8 mouse cellular contexts compared by ENCODE assay signal in genomic region chr10:21993515-21994373, GRCm38 (mm10).
DNase-seq lines count a peak whose midpoint lies in the region; ATAC-seq lines count a peak whose summit lies in the region.

No protein-coding gene starts in this region.

- peak overlapping the region; percentile 95 for H3K4me2 ChIP-seq in forebrain, embryonic 14.5 days (ENCODE audit: low read length)
- H3K4me2 ChIP-seq in stomach, embryonic 15.5 days: peak overlapping the region; percentile 90

- peak; percentile 51 for DNase-seq in layer of hippocampus, adult 9-11 months
- DNase-seq in layer of hippocampus, postnatal 36 days: no peak
- DNase-seq in brain, adult 2 months (ENCODE audit: low read depth, low spot score): peak; percentile 57
- peak; percentile 49 for DNase-seq in forebrain, embryonic 14.5 days (ENCODE audit: low spot score)
- DNase-seq in heart, postnatal 4 days: peak; percentile 77
- DNase-seq in left cerebral cortex, postnatal 25 days (ENCODE audit: low spot score in 2 of 2): peak; percentile 52 to 64

- H3K9me3 ChIP-seq in forebrain, embryonic 14.5 days (replicated peaks; ENCODE audit: control insufficient read depth, low read length): no peaks in the 10 kb centered on the region
- H3K9me3 ChIP-seq in megakaryocyte, embryonic 14.5 days: no peaks in the 10 kb centered on the region
- H3K9me3 ChIP-seq in stomach, embryonic 15.5 days: no peaks in the 10 kb centered on the region

- H3K4me3 ChIP-seq in forebrain, embryonic 14.5 days (ENCODE audit: low read depth, low read length): peak overlapping the region; percentile 70
- H3K4me3 ChIP-seq in megakaryocyte, embryonic 14.5 days (replicated peaks): peak overlapping the region; percentile 95
- H3K4me3 ChIP-seq in stomach, embryonic 15.5 days (replicated peaks): peak overlapping the region; percentile 77

- intact Hi-C loops in left cerebral cortex, postnatal 25 days (cut with DNase I): loop anchor here (1.0 to 5.0 kb wide), 7 partner anchors 110 to 466 kb away; no protein-coding TSS in a partner anchor

- H3K27ac ChIP-seq in forebrain, embryonic 14.5 days (ENCODE audit: low read depth, low read length): peak overlapping the region; percentile 63; the same call in 1 of the 2 replicates
- H3K27ac ChIP-seq in stomach, embryonic 15.5 days: peak overlapping the region; percentile 94

- under 1% methylated on average over 57 of the region's 60 CpGs for WGBS in forebrain, embryonic 14.5 days
- WGBS in stomach, embryonic 15.5 days: under 1% methylated on average over 60 of the region's 60 CpGs

- peak overlapping the region; percentile 58 for H3K9ac ChIP-seq in forebrain, embryonic 14.5 days (ENCODE audit: low read length)
- H3K9ac ChIP-seq in stomach, embryonic 15.5 days: peak overlapping the region; percentile 69

- H3K27me3 ChIP-seq in forebrain, embryonic 14.5 days (replicated peaks; ENCODE audit: control insufficient read depth, insufficient read depth, low read length): peaks cover 14% of the 10 kb centered on the region
- peaks cover 36% of the 10 kb centered on the region for H3K27me3 ChIP-seq in megakaryocyte, embryonic 14.5 days (replicated peaks)
- no peaks in the 10 kb centered on the region for H3K27me3 ChIP-seq in stomach, embryonic 15.5 days (replicated peaks)

- H3K36me3 ChIP-seq in forebrain, embryonic 14.5 days (ENCODE audit: control insufficient read depth, insufficient read depth, low read length): peaks cover 6% of the 10 kb centered on the region; the same call in 1 of the 2 replicates
- peaks cover 8% of the 10 kb centered on the region for H3K36me3 ChIP-seq in megakaryocyte, embryonic 14.5 days (replicated peaks; ENCODE audit: low read length)
- 0 out of 2 replicates have a peak, but pooled peaks cover 3% of the 10 kb centered on the region for H3K36me3 ChIP-seq in stomach, embryonic 15.5 days

- peak; percentile 65 for ATAC-seq in forebrain, embryonic 14.5 days
- peak; percentile 56 for ATAC-seq in stomach, embryonic 15.5 days (ENCODE audit: insufficient read depth, low FRiP score, low read depth)

- H3K4me1 ChIP-seq in forebrain, embryonic 14.5 days (ENCODE audit: control insufficient read depth, insufficient read depth, low read length): peaks cover 8% of the 10 kb centered on the region
- peaks cover 38% of the 10 kb centered on the region for H3K4me1 ChIP-seq in megakaryocyte, embryonic 14.5 days
- peaks cover 11% of the 10 kb centered on the region; the same call in 1 of the 2 replicates for H3K4me1 ChIP-seq in stomach, embryonic 15.5 days

Comparison
In these comparisons a context has a peak if more than half of its experiments do, and no peak if none do; other contexts are left out.
1. DNase-seq: peak in layer of hippocampus, adult 9-11 months (single experiment), brain, adult 2 months (single experiment), forebrain, embryonic 14.5 days (single experiment), heart, postnatal 4 days (single experiment) and left cerebral cortex, postnatal 25 days (2 of 2); none in layer of hippocampus, postnatal 36 days (0 of 2).
2. Peak in every context shown above with its lines, with median percentiles within 50 percentile points of each other: H3K4me3 ChIP-seq.